In the genomic region with DNA sequence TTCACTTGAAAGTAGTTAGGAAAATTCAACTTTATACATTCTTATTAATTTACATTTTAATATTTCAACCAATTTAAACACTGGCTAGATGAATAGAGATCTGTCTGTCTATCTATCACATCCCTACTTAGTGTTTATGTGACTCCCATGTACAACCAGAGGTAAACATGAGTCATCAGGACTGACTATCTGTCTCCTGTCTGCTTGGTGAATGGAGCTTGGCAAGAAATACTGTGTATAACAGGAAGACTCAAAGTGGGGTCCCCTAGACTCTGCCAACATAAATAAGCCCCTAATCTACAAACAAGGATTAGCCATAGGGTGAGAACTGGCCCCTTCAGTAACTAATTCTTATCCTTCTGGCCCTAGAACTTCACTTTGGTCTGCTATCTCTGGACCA, we compare ENCODE assay signal across 19 mouse cellular contexts. TPM values are rescaled to one million over a fixed set of nuclear protein-coding genes. Genes with fewer than 3 reads are reported as not detected.
DNase-seq lines count a peak whose midpoint lies in the region; ATAC-seq and TF ChIP-seq lines count a peak whose summit lies in the region.
"Had no signal": no experiment of that assay in that cellular context is flagged by ENCODE, and none has a peak within 500 bp of the region (broad histone marks: within the 10 kb centered on the region; RNA-seq: fewer than 3 reads in every experiment).

No protein-coding gene starts in this region.

- intact Hi-C loops in heart, postnatal 25 days (cut with DNase I) = no loop called here

- H3K27ac ChIP-seq in heart, postnatal 0 days (ENCODE audit: low read depth) = peak overlapping the region; percentile 7; the same call in 1 of the 2 replicates
- H3K27ac ChIP-seq in embryonic facial prominence, embryonic 13.5 days = peak overlapping the region; percentile 75
- H3K27ac ChIP-seq in intestine, postnatal 0 days (ENCODE audit: low read depth, low read length) = peak overlapping the region; percentile 28; the same call in 1 of the 2 replicates
- H3K27ac ChIP-seq: forebrain, embryonic 13.5 days; hindbrain, embryonic 12.5 days; midbrain, embryonic 15.5 days had no signal

- H3K27me3 ChIP-seq in heart, postnatal 0 days (ENCODE audit: control insufficient read depth, insufficient read depth, low read length) = no peaks in the 10 kb centered on the region
- no peaks in the 10 kb centered on the region for H3K27me3 ChIP-seq in embryonic facial prominence, embryonic 13.5 days
- H3K27me3 ChIP-seq in intestine, postnatal 0 days (replicated peaks; ENCODE audit: control insufficient read depth, insufficient read depth, low read length) = no peaks in the 10 kb centered on the region
- H3K27me3 ChIP-seq: forebrain, embryonic 13.5 days; hindbrain, embryonic 12.5 days; megakaryocyte, embryonic 14.5 days; midbrain, embryonic 15.5 days had no signal

- H3K4me3 ChIP-seq in heart, postnatal 0 days (ENCODE audit: low read depth, low read length) = no peak overlapping the region
- no peak overlapping the region for H3K4me3 ChIP-seq in embryonic facial prominence, embryonic 13.5 days
- no peak overlapping the region for H3K4me3 ChIP-seq in intestine, postnatal 0 days (ENCODE audit: low read depth, low read length)
- H3K4me3 ChIP-seq: erythroblast, embryonic 14.5 days; forebrain, embryonic 13.5 days; hindbrain, embryonic 12.5 days; megakaryocyte, embryonic 14.5 days; midbrain, embryonic 15.5 days; myocyte had no signal

- no peaks in the 10 kb centered on the region for H3K9me3 ChIP-seq in heart, postnatal 0 days (replicated peaks; ENCODE audit: control insufficient read depth, low read length)
- H3K9me3 ChIP-seq in embryonic facial prominence, embryonic 13.5 days = 0 out of 2 replicates have a peak, but pooled peaks cover 7% of the 10 kb centered on the region
- no peaks in the 10 kb centered on the region for H3K9me3 ChIP-seq in intestine, postnatal 0 days (ENCODE audit: control insufficient read depth)
- H3K9me3 ChIP-seq: forebrain, embryonic 13.5 days; hindbrain, embryonic 12.5 days; megakaryocyte, embryonic 14.5 days; midbrain, embryonic 15.5 days had no signal

- TF ChIP-seq CTCF in heart, postnatal 0 days (IDR thresholded peaks at IDR 0.05; ENCODE audit: low read depth) = no peak
- TF ChIP-seq CTCF in intestine, postnatal 0 days (IDR thresholded peaks at IDR 0.05; ENCODE audit: low read depth) = no peak

- no peak for TF ChIP-seq EP300 in heart, postnatal 0 days (IDR thresholded peaks at IDR 0.05; ENCODE audit: low read depth)

- 0 out of 2 replicates have a peak, but pooled peaks have one; percentile 20 for ATAC-seq in heart, postnatal 0 days (ENCODE audit: insufficient read depth, low read depth)
- no peak for ATAC-seq in embryonic facial prominence, embryonic 13.5 days (ENCODE audit: insufficient number of reproducible peaks, insufficient read depth, low FRiP score, low TSS enrichment, low read depth)
- no peak for ATAC-seq in intestine, postnatal 0 days
- ATAC-seq: forebrain, embryonic 13.5 days; midbrain, embryonic 15.5 days had no signal

- H3K9ac ChIP-seq in heart, postnatal 0 days (replicated peaks; ENCODE audit: low read depth, low read length) = no peak overlapping the region
- H3K9ac ChIP-seq in embryonic facial prominence, embryonic 13.5 days = no peak overlapping the region
- no peak overlapping the region for H3K9ac ChIP-seq in intestine, postnatal 0 days (ENCODE audit: low read depth, low read length)
- H3K9ac ChIP-seq: forebrain, embryonic 13.5 days; hindbrain, embryonic 12.5 days; midbrain, embryonic 15.5 days had no signal

- no peaks in the 10 kb centered on the region for H3K36me3 ChIP-seq in heart, postnatal 0 days (replicated peaks; ENCODE audit: control insufficient read depth, insufficient read depth, low read length)
- no peaks in the 10 kb centered on the region for H3K36me3 ChIP-seq in embryonic facial prominence, embryonic 13.5 days
- H3K36me3 ChIP-seq in intestine, postnatal 0 days (ENCODE audit: control insufficient read depth, insufficient read depth) = no peaks in the 10 kb centered on the region
- H3K36me3 ChIP-seq: hindbrain, embryonic 12.5 days; midbrain, embryonic 15.5 days had no signal

- no peaks in the 10 kb centered on the region for H3K4me1 ChIP-seq in heart, postnatal 0 days (ENCODE audit: control insufficient read depth, insufficient read depth)
- peaks cover 19% of the 10 kb centered on the region for H3K4me1 ChIP-seq in embryonic facial prominence, embryonic 13.5 days
- no peaks in the 10 kb centered on the region for H3K4me1 ChIP-seq in intestine, postnatal 0 days (replicated peaks; ENCODE audit: control insufficient read depth, insufficient read depth, low read length)
- H3K4me1 ChIP-seq: forebrain, embryonic 13.5 days; hindbrain, embryonic 12.5 days; megakaryocyte, embryonic 14.5 days; midbrain, embryonic 15.5 days had no signal

- DNase-seq in heart, postnatal 0 days (ENCODE audit: low spot score) = no peak
- no peak for DNase-seq in heart, postnatal 25 days (ENCODE audit: low spot score)
- DNase-seq in 3T3-L1 (ENCODE audit: low read depth, low spot score) = peak; percentile 58
- no peak for DNase-seq in T-cell, adult 2 months (ENCODE audit: low spot score)
- DNase-seq in adrenal gland, adult (ENCODE audit: inconsistent age in 2 of 2, low spot score in 1 of 2) = no peak
- no peak for DNase-seq in thymus, postnatal 4 days
- DNase-seq: adrenal gland, postnatal 10 days; cerebellum, adult 9-10 months; gastrocnemius, postnatal 14 days; lung, postnatal 14 days; thymus, adult 2 months had no signal

- H3K4me2 ChIP-seq in heart, postnatal 0 days (ENCODE audit: low read depth, low read length) = no peak overlapping the region
- no peak overlapping the region for H3K4me2 ChIP-seq in embryonic facial prominence, embryonic 13.5 days
- no peak overlapping the region for H3K4me2 ChIP-seq in intestine, postnatal 0 days (replicated peaks; ENCODE audit: low read depth)
- H3K4me2 ChIP-seq: forebrain, embryonic 13.5 days; hindbrain, embryonic 12.5 days; midbrain, embryonic 15.5 days had no signal

RNA-seq across cellular contexts. Expression of a gene that starts 39.1 kb away (rescaled TPM):
- 99.0 and 178 TPM in 2 replicates for total RNA-seq in heart, postnatal 0 days (2014; rRNA removed; ENCODE audit: low replicate concordance)
- 21.1 and 23.2 TPM in 2 replicates for polyA plus RNA-seq in heart, postnatal 0 days (2015; fragmentation: Nextera tagmentation; extraction: Ambion mirVana)
- total RNA-seq in heart, postnatal 25 days (2021) = 10 to 100 TPM; 17.1 to 18.9 TPM
- 73.6 and 84.8 TPM in 2 replicates for polyA plus RNA-seq in embryonic facial prominence, embryonic 13.5 days (2015; fragmentation: Nextera tagmentation; extraction: Ambion mirVana)
- 24.3 and 25.3 TPM in 2 replicates for polyA plus RNA-seq in intestine, postnatal 0 days (2015; fragmentation: Nextera tagmentation; extraction: Ambion mirVana)

Comparison
In these comparisons a context has a peak if more than half of its experiments do, and no peak if none do; other contexts are left out.
1. H3K27ac ChIP-seq: peak in every context shown above with its lines; median percentile 75 in embryonic facial prominence, embryonic 13.5 days; 28 in intestine, postnatal 0 days; 7 in heart, postnatal 0 days.